Comparison of ENCODE assay signal across 11 mouse cellular contexts in the genomic region with DNA sequence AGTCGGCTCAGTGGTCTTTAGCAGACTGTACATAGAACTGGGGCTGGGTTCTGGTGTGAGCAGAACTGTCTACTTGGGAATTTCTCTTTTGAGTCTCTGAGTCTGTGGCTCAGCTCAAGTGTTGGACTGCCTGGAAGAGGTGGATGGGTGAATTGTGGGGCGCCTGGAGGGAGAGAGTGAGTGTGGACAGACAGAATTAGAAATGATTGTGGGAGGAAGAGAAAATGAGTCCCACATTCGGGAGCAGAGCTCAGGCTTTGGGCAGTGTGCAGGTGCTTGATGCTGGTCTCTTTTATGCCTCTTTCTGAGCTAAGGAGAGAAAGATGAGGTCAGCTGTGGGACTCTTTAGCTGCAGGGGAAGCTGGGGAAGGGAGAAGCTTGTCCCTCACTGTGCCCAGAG.
"Had no signal": no experiment of that assay in that cellular context is flagged by ENCODE, and none has a peak within 500 bp of the region (broad histone marks: within the 10 kb centered on the region; RNA-seq: fewer than 3 reads in every experiment).

No protein-coding gene starts in this region.

- ATAC-seq: liver, postnatal 0 days; lung, postnatal 0 days; midbrain, embryonic 13.5 days; midbrain, embryonic 15.5 days had no signal

- DNase-seq: liver, postnatal 0 days; lung, adult 2 months; lung, postnatal 14 days; lung, postnatal 36 days; right cerebral cortex, postnatal 14 days; thymus, adult 18-20 months; thymus, postnatal 14 days; thymus, postnatal 36 days had no signal
